Mouse (Mus musculus): ENCODE measurements around the gene Zfp691. TPM values are rescaled to one million over a fixed set of nuclear protein-coding genes. Genes with fewer than 3 reads are reported as not detected.

Gene Zfp691
- total RNA-seq (2021) = 10 to 100 TPM; 20.0 to 21.5 TPM

DNA sequence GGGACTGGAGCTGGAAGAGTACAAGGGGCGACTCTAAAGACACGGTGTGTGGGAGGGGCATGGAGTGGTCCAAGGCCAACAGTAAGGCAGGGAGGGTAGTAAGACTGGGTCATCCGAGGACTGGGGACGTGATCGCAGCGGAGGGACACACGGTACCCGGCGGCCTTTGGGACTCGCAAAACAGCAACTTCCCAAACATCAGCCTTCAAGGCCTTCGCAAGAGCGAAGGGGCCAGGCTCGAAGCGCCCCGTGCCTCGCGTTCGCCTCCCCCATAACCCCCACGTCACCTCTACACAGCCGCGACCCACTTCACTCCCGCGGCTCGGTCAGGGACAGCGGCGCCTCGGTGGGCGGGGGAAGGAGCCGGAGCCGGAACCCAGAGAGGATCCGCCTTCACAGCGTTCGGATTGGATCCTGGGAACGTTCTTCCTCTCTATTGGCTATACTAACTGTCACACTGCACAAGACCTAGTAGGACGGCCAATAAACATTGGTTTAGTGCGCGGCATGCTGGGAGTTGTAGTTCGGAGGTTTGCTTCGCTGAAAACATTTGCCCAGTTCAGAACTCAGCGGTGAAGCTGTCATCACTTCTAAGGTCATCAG lies at the start of gene Zfp691:
Gene Zfp691 (minus strand): TSS at position 345 of the 603 bp plus-strand sequence.
- intact Hi-C loops (cut with DNase I) = loop anchor here (2.0 to 10.0 kb wide), 3 partner anchors 21 to 561 kb away; partner anchors contain the start of genes Foxj3, Frg2f1, Hivep3 and Svbp
- DNase-seq = peak; percentile 92

DNA sequence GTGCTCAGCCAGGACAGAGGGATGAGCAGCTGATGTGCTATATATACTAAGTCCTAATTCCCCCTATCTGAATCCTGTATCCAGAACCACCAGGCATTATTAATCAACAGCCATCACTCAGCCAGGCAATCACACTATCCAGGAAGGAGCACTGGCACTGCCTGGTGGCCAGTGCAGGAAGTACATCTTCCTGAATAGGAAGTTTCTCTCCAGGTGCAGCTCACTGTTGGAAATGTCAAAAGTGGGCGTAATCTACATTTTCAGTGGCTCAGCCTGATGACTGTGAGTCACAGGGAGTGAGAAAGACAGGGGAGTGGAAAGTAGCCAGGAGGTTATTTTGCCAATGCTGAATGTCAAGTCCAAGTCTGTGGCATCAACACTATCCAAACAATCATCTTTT lies 49.7 kb upstream of the Zfp691 start:
- no peak for DNase-seq
- intact Hi-C loops (cut with DNase I) = no loop called here

DNA sequence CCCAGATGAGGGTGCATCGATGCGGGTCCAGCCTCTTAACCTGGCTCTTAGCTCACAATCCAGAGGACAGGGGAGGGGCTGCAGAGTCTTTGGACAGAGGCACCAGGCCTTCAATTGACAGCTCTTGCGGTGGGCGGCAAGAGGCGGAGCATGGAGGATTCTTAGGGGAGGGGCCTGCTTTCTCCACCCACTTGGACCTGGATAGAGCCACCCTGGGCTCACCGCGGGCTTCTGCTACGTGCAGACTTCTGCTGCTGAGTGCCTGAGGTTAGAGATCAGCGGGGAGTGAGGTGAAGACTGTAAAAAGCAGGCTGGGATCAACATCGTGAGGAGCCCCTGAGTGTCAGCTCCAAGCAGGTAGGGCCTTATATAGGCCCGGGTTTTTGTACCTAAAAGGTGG lies 44.2 kb upstream of the Zfp691 start, which contains the start of gene Tmem269:
Gene Tmem269 (minus strand): TSS at position 49 of the 400 bp plus-strand sequence.
- no peak for DNase-seq
- intact Hi-C loops (cut with DNase I) = no loop called here

DNA sequence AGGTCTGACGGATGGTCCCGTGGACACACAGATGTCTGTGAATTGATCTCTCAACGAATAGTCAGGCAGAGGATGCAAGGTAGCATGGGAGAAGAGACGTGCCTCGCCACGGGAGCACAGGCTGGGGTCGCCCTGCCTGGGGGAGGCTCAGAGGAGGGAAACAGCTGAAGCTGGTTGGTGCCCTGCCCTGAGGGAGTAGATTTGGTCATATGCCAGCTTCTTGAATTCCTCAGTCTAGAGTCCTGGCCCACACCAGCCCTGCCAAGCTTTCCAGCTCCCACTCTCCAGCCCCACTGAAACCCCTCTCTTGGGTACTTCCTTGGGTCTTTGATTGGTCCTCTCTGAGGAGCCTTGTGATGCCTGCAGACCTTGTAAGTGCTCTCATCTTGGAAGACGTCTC lies 42.7 kb upstream of the Zfp691 start:
- intact Hi-C loops (cut with DNase I) = no loop called here

DNA sequence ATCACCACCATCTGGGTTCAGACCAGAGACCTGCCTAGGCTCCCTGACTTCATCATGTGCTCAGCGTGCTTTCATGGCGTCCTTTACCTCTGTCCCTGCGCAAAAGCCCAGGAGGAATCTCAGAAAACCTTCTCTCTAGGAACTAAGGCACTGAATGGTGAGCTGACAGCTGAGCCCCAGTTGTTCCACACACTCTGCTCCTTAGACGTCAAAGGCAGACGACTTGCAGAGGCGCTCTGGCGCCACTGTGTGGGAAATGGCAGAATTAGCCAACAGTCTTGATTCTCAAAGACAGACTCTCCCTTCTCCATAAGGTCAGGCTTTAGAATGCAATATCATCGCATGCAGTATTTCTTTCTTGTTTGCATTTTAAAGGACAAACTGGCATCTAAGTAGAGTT lies 30.7 kb upstream of the Zfp691 start:
- DNase-seq = peak; percentile 39 to 51

More for the DNA sequence above, 42.7 kb upstream of the Zfp691 start:
- DNase-seq = no peak

DNA sequence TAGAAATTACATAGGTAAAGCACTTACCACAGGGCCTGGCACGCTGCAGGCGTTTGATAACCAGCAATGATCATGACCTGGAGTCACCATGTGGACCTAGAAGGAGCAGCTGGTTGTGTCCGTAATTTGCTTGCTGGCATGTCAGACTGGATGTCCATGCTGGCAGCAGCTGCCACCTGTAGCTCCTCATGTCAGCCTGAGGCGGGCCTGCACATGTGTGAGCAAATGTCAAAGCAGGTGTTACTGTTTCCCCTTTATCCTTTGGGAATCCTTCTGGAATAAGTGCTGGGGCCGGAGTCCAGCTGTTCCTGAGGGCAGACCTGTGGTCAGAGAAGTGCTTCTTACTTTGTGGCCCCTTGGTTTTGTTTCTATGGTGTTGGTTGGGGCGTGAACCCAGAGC lies 24.1 kb upstream of the Zfp691 start:
- intact Hi-C loops (cut with DNase I) = no loop called here
- no peak for DNase-seq

More for the DNA sequence above, 30.7 kb upstream of the Zfp691 start:
- intact Hi-C loops (cut with DNase I) = loop anchor here (1.0 kb wide), 1 partner anchor 199 kb away; no protein-coding TSS in a partner anchor

DNA sequence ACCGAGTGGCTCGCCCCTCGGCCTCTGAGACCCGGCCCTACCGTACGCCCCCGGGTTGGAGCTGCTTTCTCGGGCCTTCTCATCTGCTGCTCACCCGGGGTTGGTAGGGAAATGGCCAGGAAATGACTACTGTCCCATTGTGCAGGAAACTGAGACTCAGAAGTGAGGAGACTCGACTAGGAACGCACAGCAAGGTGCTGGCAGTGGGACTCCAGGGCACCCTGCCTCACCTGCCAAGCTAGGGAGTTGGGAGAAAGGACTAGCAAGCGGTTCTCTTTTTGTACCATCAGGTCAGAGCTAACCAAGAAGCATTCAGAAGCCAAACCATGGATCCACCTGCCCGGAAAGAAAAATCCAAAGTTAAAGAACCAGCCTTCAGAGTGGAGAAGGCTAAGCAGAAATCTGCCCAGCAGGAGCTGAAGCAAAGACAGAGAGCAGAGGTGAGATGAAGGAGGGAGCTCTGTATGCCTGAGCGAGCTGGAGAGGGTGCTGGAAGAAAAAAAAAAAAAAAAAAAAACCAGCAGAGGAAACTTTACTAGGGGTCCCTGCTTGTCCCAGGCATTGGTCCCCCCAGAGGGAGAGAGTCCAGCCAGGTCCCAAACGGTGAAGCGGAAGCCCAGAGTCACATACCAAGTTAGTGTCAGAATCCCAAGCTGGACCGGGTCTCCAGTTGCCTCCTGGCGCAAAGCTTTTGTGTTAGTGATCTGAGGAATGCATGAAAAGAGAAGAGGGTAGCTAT lies 21.8 kb upstream of the Zfp691 start:
- no peak for DNase-seq
- intact Hi-C loops (cut with DNase I) = loop anchor here (2.0 kb wide), 1 partner anchor 23 kb away; no protein-coding TSS in a partner anchor

DNA sequence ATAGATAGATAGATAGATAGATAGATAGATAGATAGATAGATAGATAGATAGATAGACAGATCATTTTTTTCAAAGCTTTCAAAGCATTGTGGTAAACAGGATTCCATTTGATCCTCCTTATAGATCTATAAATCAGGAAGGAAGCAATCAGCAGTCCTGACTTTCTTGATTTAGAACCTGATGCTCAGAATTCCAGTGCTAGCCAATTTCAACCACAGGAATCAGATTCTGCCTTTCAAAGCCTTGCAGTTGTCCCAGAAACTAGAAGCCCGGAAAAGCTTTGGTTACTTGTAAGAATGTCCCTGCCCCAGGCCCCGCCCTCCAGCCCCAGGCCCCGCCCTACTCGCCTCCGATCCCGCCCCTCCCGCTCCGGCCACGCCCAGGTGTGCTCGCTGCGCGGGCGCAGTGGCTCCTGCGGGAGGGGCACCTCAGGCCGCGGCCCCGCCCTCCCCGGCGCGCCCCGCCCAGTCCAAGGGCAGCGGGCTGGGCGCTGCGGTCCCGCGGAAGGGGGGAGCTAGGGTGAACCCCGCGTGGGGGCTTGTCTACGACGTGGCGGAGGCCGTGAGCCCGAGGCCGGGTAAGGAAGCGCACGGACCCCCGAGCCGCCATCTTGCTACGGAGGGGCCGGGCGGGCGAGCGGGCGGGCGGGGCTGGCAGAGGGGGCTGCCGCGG lies 21.1 kb upstream of the Zfp691 start, which contains the start of gene Svbp:
Gene Svbp (plus strand): TSS at position 398 of the 673 bp plus-strand sequence.
- peak; percentile 85 to 87 for DNase-seq
- intact Hi-C loops (cut with DNase I) = loop anchor here (2.0 kb wide), 1 partner anchor 22 kb away; no protein-coding TSS in a partner anchor

DNA sequence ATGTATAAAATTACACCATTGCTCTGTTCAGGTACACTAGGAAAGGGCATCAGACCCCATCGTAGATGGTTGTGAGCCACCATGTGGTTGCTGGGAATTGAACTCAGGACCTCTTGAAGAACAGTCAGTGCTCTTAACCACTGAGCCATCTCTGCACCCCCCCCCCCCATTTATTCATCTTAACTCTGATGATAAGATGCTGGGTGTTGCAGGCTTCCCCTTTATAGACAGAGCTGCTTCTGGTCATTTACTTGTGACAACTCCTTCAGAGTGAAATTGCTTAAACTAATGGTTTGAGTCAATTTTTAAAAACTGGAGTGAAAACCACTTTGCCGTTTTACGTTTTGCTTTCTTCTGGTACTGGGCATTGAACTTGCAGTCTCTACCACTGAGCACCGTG lies 18.8 kb upstream of the Zfp691 start:
- intact Hi-C loops (cut with DNase I) = no loop called here
- no peak for DNase-seq

DNA sequence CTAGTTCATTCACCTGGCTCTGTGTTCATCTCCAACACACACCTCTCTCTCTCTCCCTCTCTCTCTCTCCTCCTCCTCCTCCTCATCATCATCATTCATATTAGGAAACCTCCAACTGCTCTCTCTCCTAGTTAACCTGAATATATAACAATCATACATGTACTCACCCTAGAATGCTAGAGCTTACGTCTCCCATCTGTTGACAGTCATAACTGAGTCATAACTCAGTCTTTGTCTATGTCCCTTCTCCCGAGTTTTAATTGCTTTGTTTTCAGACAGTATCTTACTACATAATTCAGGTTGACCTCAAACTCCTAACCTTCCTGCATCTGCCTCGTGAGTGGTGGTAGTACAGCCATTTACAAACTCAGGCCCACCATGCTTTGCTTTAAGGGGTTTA lies 17.3 kb upstream of the Zfp691 start:
- DNase-seq = no peak

DNA sequence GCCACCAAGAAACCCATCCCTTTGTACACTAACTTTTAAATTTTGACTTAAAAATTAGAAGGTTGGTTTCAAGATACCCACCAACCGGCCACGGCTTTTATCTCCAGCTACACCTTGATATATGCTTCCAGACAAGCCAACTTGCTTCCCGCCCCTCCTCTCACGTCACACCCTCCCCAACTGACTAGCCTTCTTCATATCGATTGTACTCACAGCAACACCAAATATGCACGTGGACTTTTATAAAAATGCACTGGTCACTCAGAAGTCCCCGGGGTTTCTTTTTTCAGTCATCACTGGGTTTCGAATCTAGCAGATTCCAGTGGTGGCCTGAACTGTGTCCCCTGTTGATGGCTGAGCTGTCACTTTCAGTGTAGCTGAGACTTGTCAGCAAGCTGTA lies 16.6 kb upstream of the Zfp691 start:
- intact Hi-C loops (cut with DNase I) = no loop called here
- no peak for DNase-seq

More for the DNA sequence above, 17.3 kb upstream of the Zfp691 start:
- intact Hi-C loops (cut with DNase I) = no loop called here

DNA sequence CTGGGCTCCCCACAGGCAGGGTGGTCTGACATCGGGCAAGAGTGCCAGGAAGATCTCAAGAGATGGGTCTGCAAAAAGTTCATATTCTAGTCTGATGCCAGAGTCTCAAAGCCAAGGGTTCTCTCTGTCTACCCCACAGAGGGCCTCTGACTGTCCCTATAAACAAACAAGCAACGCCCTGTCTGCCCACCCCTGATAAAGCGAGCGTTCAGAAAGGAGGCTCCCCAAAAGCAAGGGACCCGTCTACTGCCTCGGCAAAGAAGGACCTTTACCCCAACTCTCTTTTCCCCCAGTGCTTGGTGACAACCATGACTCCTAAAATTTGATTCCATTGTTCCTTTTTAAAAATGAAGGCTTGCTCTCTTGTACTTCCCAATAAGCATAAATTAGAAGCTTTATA lies 15.9 kb upstream of the Zfp691 start, which contains the start of gene Ermap:
Gene Ermap (minus strand): TSS at position 148 of the 400 bp plus-strand sequence.
- intact Hi-C loops (cut with DNase I) = no loop called here
- no peak for DNase-seq

DNA sequence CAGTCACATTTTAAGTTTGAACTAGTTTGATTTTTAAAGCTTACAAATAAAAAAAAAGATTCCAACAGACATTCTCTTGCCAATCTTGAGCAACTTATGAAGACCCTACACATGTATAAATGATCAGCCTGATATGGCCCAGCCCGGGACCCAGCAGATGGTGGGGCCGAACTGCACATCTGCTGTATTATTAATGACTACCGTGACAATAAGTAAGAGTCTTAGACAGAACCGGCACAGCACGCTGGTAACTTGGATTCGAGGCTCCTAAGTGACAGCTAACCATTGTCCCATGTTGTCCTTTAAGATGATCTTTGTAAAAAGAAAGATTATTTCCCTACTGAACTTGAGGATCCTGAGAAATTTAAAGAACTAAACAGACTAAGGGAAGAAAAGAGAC lies 15.4 kb upstream of the Zfp691 start:
- no peak for DNase-seq
- intact Hi-C loops (cut with DNase I) = no loop called here

DNA sequence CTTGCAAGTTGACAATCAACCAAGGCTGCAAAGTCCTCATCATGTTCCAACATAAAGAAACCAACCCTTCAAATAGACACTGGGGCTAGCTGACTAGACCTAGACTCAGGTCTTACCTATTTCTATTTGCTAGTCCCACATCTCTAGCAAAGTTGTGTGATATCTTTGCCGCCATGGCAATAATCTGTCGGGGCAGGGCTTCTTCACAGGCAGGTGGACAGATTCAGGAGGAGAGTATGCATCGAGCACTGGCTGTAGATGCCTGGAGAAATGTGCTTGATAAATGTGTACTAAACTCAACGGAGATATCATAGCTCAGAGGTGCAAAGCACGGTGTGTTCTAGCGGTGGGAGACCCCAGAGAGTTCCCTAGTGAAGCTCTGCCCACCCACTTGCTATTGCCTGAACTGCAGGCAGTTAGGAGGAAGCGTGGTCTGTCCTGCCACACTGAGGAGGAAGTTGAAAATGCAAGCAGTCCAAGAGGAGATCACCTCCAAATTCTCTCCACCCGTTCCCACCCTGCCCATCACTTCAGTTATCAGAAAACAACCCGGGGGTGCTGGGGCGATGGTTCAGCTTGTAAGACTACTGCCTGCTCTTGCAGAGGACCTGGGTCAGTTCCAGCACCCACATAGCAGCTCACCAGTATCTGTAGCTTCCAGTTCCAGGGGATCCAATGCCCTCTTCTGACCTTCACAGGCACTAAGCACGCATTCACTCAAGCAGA lies 14.2 kb upstream of the Zfp691 start:
- DNase-seq = no peak
- intact Hi-C loops (cut with DNase I) = no loop called here

DNA sequence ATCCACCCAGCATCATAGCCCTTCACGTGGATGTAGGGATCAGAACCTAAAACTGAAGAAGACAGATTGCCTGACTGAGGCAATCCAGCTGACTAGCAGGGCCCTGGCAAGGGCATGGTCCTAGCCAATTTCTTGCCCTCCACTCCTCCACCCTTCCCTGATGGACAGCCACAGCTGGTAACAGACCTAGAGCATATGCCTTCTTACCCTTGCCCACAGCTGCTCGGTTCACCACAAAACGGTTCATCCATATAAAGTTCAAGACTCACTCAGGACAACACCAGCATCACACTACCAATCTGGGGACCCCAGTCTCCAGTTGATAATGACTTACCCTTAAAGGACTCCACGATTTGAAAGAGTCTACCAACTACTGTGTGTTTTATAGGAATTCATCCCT lies 11.8 kb upstream of the Zfp691 start:
- intact Hi-C loops (cut with DNase I) = no loop called here
- DNase-seq = no peak

DNA sequence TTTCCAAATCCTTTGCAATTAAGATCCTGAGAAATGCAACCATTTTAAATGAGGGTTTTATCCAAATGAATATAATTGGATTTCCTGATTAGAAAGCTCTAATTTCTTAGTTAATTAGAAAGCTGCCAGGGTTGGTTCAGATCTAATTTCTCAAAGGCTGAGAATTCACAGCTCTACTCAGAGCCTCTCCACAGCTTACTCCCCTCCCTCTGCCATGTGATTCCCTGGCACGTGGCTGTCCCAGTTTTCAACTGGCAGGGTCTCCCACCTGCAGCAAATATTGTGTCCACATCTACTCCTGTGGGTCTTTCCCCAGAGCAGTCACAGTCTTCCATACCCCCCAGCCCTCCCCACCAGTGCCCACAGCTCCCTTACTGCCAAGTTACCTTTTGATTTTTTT lies 9.5 kb upstream of the Zfp691 start:
- intact Hi-C loops (cut with DNase I) = no loop called here
- no peak for DNase-seq

DNA sequence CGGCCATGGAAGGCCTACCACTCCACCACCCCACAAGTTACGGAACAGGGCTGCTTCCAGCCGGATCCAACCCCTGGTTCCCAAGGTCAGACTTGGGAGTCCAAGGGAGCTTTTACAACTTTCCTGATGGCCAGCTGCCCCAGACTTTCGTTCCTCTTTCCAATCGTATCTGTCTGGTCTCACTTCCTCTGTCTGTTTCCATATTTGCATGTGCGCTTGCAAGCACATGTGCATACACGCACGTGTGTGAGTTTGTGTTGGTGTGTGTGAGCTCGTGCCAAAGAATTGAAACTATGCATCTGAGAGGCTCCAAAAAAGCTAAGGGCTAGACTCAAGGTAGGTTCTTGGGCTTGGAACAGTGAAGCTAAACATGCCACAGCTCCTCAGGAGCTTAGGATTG lies 7.5 kb upstream of the Zfp691 start:
- no peak for DNase-seq
- intact Hi-C loops (cut with DNase I) = no loop called here

DNA sequence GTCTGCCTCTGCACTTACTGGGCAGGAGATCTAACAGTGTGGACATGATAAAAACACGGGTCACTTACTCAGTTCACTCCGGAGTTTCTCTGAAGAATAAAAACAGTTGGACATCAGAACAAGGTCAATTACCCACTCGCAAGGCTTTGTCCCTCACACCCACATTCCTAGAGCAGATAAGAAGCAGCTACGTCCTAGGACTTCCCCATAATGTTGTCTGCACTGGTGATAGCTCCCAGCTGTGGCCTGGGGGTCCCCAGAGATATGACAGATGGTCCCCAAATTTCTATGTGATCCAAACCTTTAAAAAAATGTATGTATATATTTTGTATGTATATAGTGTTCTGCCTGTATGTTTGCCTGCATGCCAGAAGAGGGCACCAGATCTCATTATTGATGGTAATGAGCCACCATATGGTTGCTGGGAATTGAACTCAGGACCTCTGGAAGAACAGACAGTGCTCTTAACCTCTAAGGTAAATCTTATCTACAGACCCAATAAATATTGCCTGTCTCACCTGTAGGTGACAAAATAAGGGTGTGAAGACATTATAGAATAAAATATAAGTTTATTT lies 6.2 kb upstream of the Zfp691 start:
- intact Hi-C loops (cut with DNase I) = no loop called here
- no peak for DNase-seq

DNA sequence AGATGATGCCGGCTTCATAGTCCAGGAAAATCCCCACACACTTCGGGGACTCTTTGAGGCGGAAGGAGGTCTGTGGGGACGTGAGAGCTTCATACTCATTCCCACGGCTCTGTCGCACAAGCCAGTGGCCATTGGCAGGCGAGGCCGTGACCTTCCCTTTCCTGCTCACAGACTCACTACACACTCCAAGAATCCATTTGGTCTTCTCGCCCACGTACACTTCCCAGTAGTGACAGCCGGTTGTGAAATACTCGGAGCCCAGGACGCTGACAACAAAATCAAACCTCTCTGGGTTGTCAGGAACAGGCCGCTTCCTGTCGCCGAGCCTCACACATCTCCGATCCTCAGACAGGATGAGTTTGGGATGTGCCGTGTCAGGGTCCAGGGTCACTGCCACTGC lies 4.3 kb upstream of the Zfp691 start:
- peak; percentile 20 to 40 for DNase-seq
- intact Hi-C loops (cut with DNase I) = loop anchor here (2.0 to 10.0 kb wide), 3 partner anchors 54 to 556 kb away; partner anchors contain the start of genes AU022252, Foxj3, Frg2f1 and Hivep3

DNA sequence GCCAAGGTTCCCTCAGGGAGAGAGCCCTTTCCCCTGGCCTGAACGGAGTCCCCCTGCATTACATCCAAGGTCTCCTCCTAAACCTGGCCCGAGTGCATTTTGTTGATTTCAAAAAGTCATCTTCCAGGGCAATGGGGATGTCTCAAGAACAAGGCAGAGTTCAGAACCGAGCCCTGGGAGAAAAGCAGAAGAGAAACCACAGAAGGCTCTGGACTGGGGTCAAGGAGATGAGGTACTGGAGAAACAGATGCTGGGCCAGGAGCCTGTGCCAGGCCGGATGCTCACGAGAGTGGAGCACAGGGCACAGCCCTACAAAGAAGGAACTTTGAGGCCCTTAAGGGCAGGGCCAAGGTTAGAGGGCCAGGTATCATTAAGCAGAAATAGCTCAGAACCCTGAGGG lies 3.7 kb upstream of the Zfp691 start:
- intact Hi-C loops (cut with DNase I) = loop anchor here (2.0 to 10.0 kb wide), 3 partner anchors 55 to 557 kb away; partner anchors contain the start of genes AU022252, Foxj3, Frg2f1 and Hivep3
- peak; percentile 24 to 31 for DNase-seq

Data from heart, postnatal 36 days (tissue).